Mouse (Mus musculus) spleen, adult 2 months (tissue): ENCODE data around the gene Fam178b.

Experiments used
- CTCF ChIP-seq: fragments of 200-500 bp; IDR thresholded peaks from 2 replicates; pipeline ENCODE4 v1.5.1; 2011; ENCODE audit warnings: mild to moderate bottlenecking, inconsistent platforms; ENCODE audit not compliant: insufficient read depth, insufficient read length, insufficient replicate concordance; ENCODE audit errors: extremely low read depth
- POLR2A ChIP-seq: fragments of 200-500 bp; IDR thresholded peaks from 2 replicates; pipeline ENCODE4 v1.6.1; 2011; ENCODE audit warnings: low read depth, low read length, inconsistent platforms

- TF ChIP-seq POLR2A (no peak), CTCF (no peak)
Measured at GRCm38 (mm10) chr1:36593099-36593498, 89.9 kb downstream of the Fam178b start.
